Mouse (Mus musculus) frontal cortex, adult (tissue): Measurements from ENCODE around the gene Tmem131.
"Not testable (repeated sequence)": the region's sequence is repeated elsewhere in the genome, so short reads cannot be mapped to it uniquely, and the experiment has no call there.

ENCODE experiments used
- ATAC-seq: cut with Nextera tagmentation; 2 replicates; pipeline ENCODE4 v1.9.2; 2017; ENCODE audit warnings: mild to moderate bottlenecking, moderate library complexity, mixed read lengths; ENCODE audit not compliant: low TSS enrichment

Tmem131 gene

GRCm38 (mm10) chr1:36919728-36920127, 23.7 kb downstream of the Tmem131 start:
- ATAC-seq = no peak

GRCm38 (mm10) chr1:36917423-36917822, 26.0 kb downstream of the Tmem131 start:
- peak; percentile 35; the same call in 1 of the 2 replicates for ATAC-seq

GRCm38 (mm10) chr1:36915200-36915580, 28.3 kb downstream of the Tmem131 start:
- ATAC-seq = no peak

- no peak for ATAC-seq
These were observed 28.8 kb downstream of the Tmem131 start for GRCm38 (mm10) chr1:36914455-36915199.

GRCm38 (mm10) chr1:36913806-36914205, 29.7 kb downstream of the Tmem131 start:
- ATAC-seq = no peak

- no peak for ATAC-seq
These were observed 31.2 kb downstream of the Tmem131 start for GRCm38 (mm10) chr1:36912239-36912638.

- ATAC-seq = no peak
These were observed 31.9 kb downstream of the Tmem131 start for GRCm38 (mm10) chr1:36911603-36912002.

GRCm38 (mm10) chr1:36910397-36910796, 33.1 kb downstream of the Tmem131 start:
- no peak for ATAC-seq

GRCm38 (mm10) chr1:36909965-36910364, 33.5 kb downstream of the Tmem131 start:
- ATAC-seq = not testable (repeated sequence)

- ATAC-seq = no peak
These were observed 38.2 kb downstream of the Tmem131 start for GRCm38 (mm10) chr1:36905216-36905615.

- ATAC-seq = no peak
These were observed 39.0 kb downstream of the Tmem131 start for GRCm38 (mm10) chr1:36904489-36904888.

- no peak for ATAC-seq
These were observed 39.4 kb downstream of the Tmem131 start for GRCm38 (mm10) chr1:36904084-36904451.

GRCm38 (mm10) chr1:36903376-36904083, 39.9 kb downstream of the Tmem131 start:
- peak; percentile 57; the same call in 1 of the 2 replicates for ATAC-seq

GRCm38 (mm10) chr1:36902533-36903315, 40.7 kb downstream of the Tmem131 start:
- no peak for ATAC-seq

- ATAC-seq = no peak
These were observed 43.8 kb downstream of the Tmem131 start for GRCm38 (mm10) chr1:36899622-36900021.

- peak; percentile 81; the same call in 1 of the 2 replicates for ATAC-seq
These were observed 47.0 kb downstream of the Tmem131 start for GRCm38 (mm10) chr1:36896423-36896822.

- ATAC-seq = no peak
These were observed 48.0 kb downstream of the Tmem131 start for GRCm38 (mm10) chr1:36895452-36895851.

GRCm38 (mm10) chr1:36894136-36894535, 49.3 kb downstream of the Tmem131 start:
- ATAC-seq = no peak

GRCm38 (mm10) chr1:36893720-36894119, 49.7 kb downstream of the Tmem131 start:
- not testable (repeated sequence) for ATAC-seq

- ATAC-seq = no peak
These were observed 50.3 kb downstream of the Tmem131 start for GRCm38 (mm10) chr1:36893146-36893545.

GRCm38 (mm10) chr1:36892461-36892860, 51.0 kb downstream of the Tmem131 start:
- no peak for ATAC-seq

GRCm38 (mm10) chr1:36889016-36889415, 54.5 kb downstream of the Tmem131 start:
- ATAC-seq = no peak
